Mouse (Mus musculus) bone marrow, adult 2 months (tissue): ENCODE results near the gene Zkscan16. TPM values are rescaled to one million over a fixed set of nuclear protein-coding genes. Genes with fewer than 3 reads are reported as not detected.

ENCODE experiments used
- H3K27ac ChIP-seq: fragments of 200-500 bp; 2 replicates; pipeline ENCODE4 v1.5.1; 2012; ENCODE audit warnings: low read depth, mild to moderate bottlenecking, control low read depth, inconsistent platforms, low read length; ENCODE audit not compliant: control insufficient read depth, poor library complexity, insufficient read depth
- H3K4me1 ChIP-seq: fragments of 200-500 bp; 2 replicates; pipeline ENCODE4 v1.6.1; 2011; ENCODE audit warnings: low read length; ENCODE audit not compliant: control insufficient read depth, insufficient read depth
- H3K4me3 ChIP-seq: fragments of 200-500 bp; replicated peaks from 2 replicates; pipeline ENCODE3; 2011; ENCODE audit warnings: mild to moderate bottlenecking, low read depth, low read length, control low read depth; ENCODE audit not compliant: control insufficient read depth
- CTCF ChIP-seq: fragments of 200-500 bp; IDR thresholded peaks from 2 replicates; pipeline ENCODE4 v1.5.1; 2011; ENCODE audit warnings: low read length, control low read depth; ENCODE audit not compliant: control insufficient read depth, insufficient read depth
- POLR2A ChIP-seq: fragments of 200-500 bp; IDR thresholded peaks from 2 replicates; pipeline ENCODE4 v1.6.1; 2011; ENCODE audit warnings: low read depth, mild to moderate bottlenecking, control low read depth, low read length, borderline replicate concordance; ENCODE audit not compliant: control insufficient read depth
- WGBS: fragments of 180-500 bp; shearing (Covaris S2); methylation state at CpG from one replicate; pipeline ENCODE4 v1.1.7; 2018; 5-methylcytosine and 5-hydroxymethylcytosine counted together
- polyA plus RNA-seq: library from polyadenylated mRNA; stranded (reverse); fragments of >200 nt; gene quantifications from 2 replicates; pipeline ENCODE4 v1.2.4, GENCODE M21; 2011; ENCODE audit warnings: low replicate concordance; ENCODE audit not compliant: missing spikeins, insufficient read depth, insufficient read length

Gene Zkscan16
- polyA plus RNA-seq, 1 experiment, result not detected

DNA sequence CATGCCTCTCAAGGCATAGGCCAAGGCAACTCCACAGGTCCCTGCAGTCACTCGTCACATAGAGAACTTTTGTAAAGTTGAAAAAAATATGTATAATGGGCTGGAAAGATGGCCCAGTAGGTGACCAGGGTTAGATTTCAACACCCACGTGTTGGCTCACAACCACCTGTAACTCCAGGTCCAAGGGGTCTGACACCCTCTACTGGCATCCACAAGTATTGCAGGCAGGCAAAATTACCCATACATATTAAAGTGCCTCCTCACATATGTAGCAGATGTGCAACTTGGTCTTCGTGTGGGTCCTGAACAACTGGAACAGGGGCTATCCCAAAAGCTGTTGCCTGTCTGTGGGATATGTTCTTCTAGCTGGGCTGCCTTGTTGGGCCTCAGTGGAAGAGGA, 15.8 kb upstream of the Zkscan16 start:
- no peak overlapping the region for H3K27ac ChIP-seq
- H3K4me3 ChIP-seq, result no peak overlapping the region
- peaks cover 1% of the 10 kb centered on the region; the same call in 1 of the 2 replicates for H3K4me1 ChIP-seq
- TF ChIP-seq CTCF (peak; percentile 34; the same call in 1 of the 2 replicates), POLR2A (no peak)
- 70% methylated on average over 3 of the region's 3 CpGs for WGBS

DNA sequence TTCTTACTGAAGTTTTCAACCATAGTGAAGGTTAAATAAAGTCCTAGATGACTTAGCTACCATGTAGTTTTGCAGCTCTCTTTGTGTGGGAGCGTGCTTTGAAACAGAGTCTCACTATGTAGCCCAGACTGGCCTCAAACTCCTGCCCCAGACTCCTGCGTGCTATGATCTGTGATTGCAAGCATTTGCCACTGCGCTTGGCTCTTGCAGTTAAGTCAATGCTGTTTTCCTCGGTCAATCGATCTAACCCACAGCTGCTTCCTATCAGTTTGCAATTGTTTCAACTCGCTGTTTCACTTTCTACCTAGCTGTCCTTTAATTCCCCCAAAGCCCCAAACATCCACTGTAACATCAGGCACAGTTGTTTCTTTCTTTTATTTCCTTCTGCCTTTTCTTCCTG, 10.9 kb upstream of the Zkscan16 start:
- Histone ChIP-seq H3K4me1 (no peaks in the 10 kb centered on the region), H3K27ac (no peak overlapping the region), H3K4me3 (no peak overlapping the region)
- TF ChIP-seq CTCF (no peak), POLR2A (no peak)
- 73% methylated on average over 6 of the region's 6 CpGs for WGBS

DNA sequence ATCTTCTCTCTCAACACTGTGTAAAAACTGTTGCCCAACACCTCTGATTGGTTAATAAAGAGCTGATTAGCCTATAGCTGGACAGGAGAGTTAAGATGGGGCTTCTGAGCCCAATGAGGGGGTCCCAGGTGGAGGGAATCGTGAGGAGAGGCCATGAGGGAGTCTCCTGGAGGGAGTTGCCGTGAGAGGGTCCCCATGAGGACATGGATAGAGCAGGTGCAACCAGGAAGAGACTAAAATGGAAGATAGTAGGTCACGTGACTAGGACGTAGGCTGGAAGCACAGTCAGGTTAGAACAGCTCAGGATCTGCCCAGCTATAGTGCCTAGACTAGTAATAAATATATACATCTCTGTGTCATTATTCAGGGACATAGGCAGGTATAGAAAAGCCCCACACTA, 9.1 kb upstream of the Zkscan16 start:
- H3K4me1 ChIP-seq, result no peaks in the 10 kb centered on the region
- WGBS, result 74% methylated on average over 4 of the region's 4 CpGs
- TF ChIP-seq POLR2A, result no peak
- TF ChIP-seq CTCF, result no peak

DNA sequence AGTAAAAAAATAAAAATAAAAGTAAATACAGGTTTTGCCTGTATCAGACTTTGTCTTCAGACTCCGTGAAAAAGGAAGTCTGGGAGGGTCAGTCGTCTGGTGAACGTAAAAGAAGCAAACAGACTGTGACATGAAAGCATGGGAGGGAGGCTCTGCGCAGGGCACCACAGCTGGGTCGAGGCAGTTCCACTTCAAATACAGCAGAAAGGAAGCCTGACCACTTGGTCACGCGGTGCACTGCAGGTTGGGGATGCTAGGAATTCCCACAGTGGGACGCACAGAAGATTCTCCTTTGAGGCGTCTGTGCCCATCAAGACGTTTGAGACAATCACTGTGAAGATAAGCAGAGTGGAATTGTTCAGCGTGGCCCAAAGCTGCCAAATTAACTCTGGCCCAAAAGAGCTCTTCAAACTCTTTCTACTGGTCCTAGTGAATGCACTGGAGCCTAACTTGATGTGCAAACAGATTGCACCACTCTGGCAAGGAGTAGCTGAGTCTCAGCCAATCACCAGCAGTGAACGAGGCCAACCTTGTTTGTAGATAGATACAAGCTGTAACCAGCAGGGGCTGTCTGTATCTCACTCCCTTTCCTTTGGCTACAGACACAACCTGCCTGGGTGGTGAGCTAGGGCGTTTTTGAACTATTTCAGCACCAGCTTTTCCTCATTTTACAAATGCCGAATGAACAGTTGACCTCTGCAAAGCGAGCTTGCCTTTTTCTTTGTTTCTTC, 8.5 kb upstream of the Zkscan16 start:
- 32% methylated on average over 15 of the region's 15 CpGs for WGBS
- Histone ChIP-seq H3K4me3 (no peak overlapping the region), H3K4me1 (no peaks in the 10 kb centered on the region), H3K27ac (peak overlapping the region; percentile 59; the same call in 1 of the 2 replicates)
- TF ChIP-seq POLR2A (no peak), CTCF (peak; percentile 7; the same call in 1 of the 2 replicates)

More for the DNA sequence above, 9.1 kb upstream of the Zkscan16 start:
- Histone ChIP-seq H3K27ac (no peak overlapping the region), H3K4me3 (no peak overlapping the region)

DNA sequence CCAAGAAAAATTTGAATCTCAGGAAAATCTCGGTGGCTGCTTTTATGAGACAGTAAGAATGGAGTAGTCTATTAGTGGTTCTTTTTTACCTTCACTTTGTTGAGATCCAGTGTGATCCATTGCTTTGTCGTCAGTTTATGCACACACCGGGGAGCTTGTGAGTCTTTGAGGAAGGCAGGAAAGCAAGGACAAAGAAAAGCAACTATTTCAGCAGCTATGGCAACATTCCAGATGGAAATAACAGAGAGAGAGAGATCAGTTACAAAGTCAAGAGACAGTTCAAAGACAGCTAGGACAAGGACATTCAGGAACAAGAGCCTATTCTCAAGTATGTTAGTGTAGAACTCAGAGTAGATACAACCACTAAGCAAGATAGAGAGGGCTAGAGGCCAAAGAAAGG, 7.6 kb upstream of the Zkscan16 start:
- WGBS, result 79% methylated on average over 3 of the region's 3 CpGs
- no peak for TF ChIP-seq CTCF
- no peak for TF ChIP-seq POLR2A

DNA sequence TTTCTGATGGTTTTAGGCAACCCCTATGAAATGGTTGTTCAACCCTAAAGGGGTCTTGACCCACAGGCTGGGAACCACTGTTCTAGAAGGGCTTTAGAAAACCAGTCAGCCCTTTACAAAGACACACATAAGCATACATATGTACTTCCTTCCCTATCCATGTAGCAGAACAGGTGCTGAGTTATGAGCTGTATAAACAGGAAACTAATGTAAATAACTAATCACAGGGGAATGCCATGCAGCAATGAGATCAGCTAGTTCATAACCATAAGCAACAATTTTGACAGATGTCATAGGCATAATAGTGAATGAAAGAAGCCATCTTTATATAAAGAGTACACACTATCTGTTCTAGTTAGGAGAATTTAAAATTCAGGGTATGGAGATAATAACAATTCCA, 1.8 kb upstream of the Zkscan16 start:
- Histone ChIP-seq H3K27ac (no peak overlapping the region), H3K4me3 (no peak overlapping the region), H3K4me1 (no peaks in the 10 kb centered on the region; the same call in 1 of the 2 replicates)
- TF ChIP-seq POLR2A (no peak), CTCF (no peak)

More for the DNA sequence above, 7.6 kb upstream of the Zkscan16 start:
- Histone ChIP-seq H3K27ac (no peak overlapping the region), H3K4me3 (no peak overlapping the region), H3K4me1 (no peaks in the 10 kb centered on the region)

DNA sequence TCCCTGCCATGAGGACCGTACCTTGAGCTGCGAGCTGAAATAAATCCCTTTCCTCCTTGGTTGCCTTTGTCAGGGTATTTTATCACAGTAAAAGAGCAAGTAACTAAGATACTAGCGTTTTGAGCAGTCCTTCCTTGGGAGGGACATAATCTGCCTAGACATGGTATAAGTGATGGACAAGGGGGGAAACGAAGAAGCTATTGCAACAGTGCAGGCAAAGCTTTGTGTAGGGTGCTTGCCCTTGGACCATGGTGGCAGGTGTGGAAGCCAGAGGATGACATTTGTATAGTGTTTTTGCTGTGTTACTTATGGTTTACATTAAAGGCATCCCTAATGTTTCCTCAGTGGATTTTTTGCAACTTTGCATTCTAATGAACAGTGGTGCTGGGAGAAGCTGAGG, 486 bp upstream of the Zkscan16 start:
- H3K4me3 ChIP-seq, result no peak overlapping the region
- 75% methylated on average over 4 of the region's 4 CpGs for WGBS
- no peaks in the 10 kb centered on the region; the same call in 1 of the 2 replicates for H3K4me1 ChIP-seq
- no peak overlapping the region for H3K27ac ChIP-seq
- TF ChIP-seq CTCF (no peak), POLR2A (no peak)

DNA sequence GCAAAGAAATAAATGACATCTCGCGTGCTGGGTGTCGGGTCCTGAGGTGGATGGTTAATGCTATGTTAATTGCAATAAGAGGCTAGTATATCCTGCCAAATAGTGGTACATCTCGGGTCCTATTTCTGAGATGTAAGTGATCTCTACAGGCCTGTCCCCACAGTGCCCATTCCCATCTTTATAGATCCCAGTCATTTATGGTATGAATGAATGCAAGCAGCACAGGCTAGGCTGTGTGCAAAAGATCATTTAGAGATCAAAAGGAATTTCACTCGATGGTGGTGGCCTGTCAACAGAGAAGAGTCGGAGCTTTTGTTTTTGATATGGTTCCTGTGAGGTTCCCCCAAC, 752 bp downstream of the Zkscan16 start:
- TF ChIP-seq POLR2A (no peak), CTCF (no peak)
- WGBS, result 9% methylated on average over 6 of the region's 6 CpGs
- H3K4me3 ChIP-seq, result no peak overlapping the region

More for the DNA sequence above, 752 bp downstream of the Zkscan16 start:
- H3K27ac ChIP-seq, result no peak overlapping the region
- no peaks in the 10 kb centered on the region; the same call in 1 of the 2 replicates for H3K4me1 ChIP-seq
